Mouse (Mus musculus) left cerebral cortex, postnatal 36 days (tissue): ENCODE measurements around the gene Gpx3. TPM values are rescaled to one million over a fixed set of nuclear protein-coding genes. Genes with fewer than 3 reads are reported as not detected.
A peak's percentile ranks its signal among the peaks of the same experiment; 100 is the strongest.
"Not testable (repeated sequence)": the region's sequence is repeated elsewhere in the genome, so short reads cannot be mapped to it uniquely, and the experiment has no call there.

Experiments
- DNase-seq, 2 experiments: peaks; one replicate each; pipeline ENCODE4 v3.0.0; 2021 to 2022; ENCODE audit warnings: low spot score in 2 of 2, mixed read lengths in 1 of 2
- intact Hi-C: fragments of 180-260 bp; cut with DNase I; formaldehyde crosslinking; loops from one replicate; pipeline ENCODE4 v1.15.1; 2025
- total RNA-seq, 2 experiments: library from RNA; stranded (reverse); gene quantifications; 2 replicates each; pipeline ENCODE4 v1.2.3; 2021

Gene Gpx3
- 1 to 10 TPM; 7.9 to 8.9 TPM for total RNA-seq

GRCm38 (mm10) chr11:54902333-54903323 is at the start of gene Gpx3:
Gpx3 (plus strand) TSS chr11:54902453.
- intact Hi-C loops, result no loop called here
- DNase-seq, result peak; percentile 40 to 49

GRCm38 (mm10) chr11:54858880-54859279 is 43.4 kb upstream of the Gpx3 start:
- DNase-seq, intact Hi-C loops: not testable (repeated sequence)

DNA sequence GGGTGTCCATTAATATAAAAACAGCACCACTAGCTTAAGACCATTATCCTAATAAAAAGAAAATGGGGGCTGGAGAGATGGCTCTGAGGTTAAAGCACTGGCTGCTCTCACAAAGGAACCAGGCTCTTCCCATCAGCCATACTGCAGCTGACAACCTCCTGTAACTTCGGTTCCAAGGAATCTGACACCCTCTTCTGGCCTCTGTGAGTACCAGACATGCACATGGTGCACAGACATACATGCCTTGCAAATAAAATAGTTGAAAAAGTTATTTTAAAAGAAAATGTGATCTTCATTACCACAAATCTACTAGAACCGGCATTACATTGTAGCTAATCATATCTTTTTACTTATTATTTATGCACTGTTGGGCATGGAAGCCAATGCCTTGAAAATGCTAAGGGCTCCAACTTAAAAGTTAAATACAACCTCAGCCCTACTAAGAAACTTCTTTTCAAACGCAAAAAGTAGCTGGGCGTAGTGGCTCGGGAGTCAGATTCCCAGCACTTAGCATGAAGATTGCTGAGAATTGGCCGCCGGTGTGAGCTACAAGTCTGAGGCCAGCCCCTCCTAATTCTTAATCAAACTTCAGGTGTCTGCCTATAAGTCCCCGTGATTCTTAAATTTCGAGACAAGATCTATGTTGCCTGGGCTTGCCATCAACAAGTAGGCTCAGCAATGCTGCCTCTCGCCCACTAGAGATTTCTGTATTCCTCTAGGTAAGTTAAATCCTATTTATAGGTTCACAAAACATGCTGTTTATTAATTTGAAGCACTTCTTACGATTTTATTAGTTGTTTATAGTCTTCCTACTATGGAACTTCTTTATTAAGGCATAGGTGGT is 42.7 kb upstream of the Gpx3 start:
- intact Hi-C loops, result loop anchor here (2.0 to 10.0 kb wide), 2 partner anchors 73 to 555 kb away; partner anchors contain the start of genes Acsl6 and Cdc42se2
- no peak for DNase-seq

GRCm38 (mm10) chr11:54860256-54861038 is 41.8 kb upstream of the Gpx3 start, which contains the start of gene Lyrm7:
Lyrm7 (minus strand) TSS chr11:54860916.
- intact Hi-C loops, result loop anchor here (2.0 to 10.0 kb wide), 2 partner anchors 74 to 556 kb away; partner anchors contain the start of genes Acsl6 and Cdc42se2
- DNase-seq, result peak; percentile 96 to 97

GRCm38 (mm10) chr11:54861471-54862420 is 40.5 kb upstream of the Gpx3 start:
- intact Hi-C loops, result loop anchor here (2.0 to 10.0 kb wide), 2 partner anchors 75 to 557 kb away; partner anchors contain the start of genes Acsl6 and Cdc42se2

GRCm38 (mm10) chr11:54862621-54863520 is 39.4 kb upstream of the Gpx3 start:
- peak; percentile 52 to 59 for DNase-seq
- intact Hi-C loops, result loop anchor here (1.0 to 10.0 kb wide), 2 partner anchors 160 to 558 kb away; partner anchors contain the start of gene Acsl6

More at GRCm38 (mm10) chr11:54861471-54862420, 40.5 kb upstream of the Gpx3 start:
- DNase-seq, result no peak

DNA sequence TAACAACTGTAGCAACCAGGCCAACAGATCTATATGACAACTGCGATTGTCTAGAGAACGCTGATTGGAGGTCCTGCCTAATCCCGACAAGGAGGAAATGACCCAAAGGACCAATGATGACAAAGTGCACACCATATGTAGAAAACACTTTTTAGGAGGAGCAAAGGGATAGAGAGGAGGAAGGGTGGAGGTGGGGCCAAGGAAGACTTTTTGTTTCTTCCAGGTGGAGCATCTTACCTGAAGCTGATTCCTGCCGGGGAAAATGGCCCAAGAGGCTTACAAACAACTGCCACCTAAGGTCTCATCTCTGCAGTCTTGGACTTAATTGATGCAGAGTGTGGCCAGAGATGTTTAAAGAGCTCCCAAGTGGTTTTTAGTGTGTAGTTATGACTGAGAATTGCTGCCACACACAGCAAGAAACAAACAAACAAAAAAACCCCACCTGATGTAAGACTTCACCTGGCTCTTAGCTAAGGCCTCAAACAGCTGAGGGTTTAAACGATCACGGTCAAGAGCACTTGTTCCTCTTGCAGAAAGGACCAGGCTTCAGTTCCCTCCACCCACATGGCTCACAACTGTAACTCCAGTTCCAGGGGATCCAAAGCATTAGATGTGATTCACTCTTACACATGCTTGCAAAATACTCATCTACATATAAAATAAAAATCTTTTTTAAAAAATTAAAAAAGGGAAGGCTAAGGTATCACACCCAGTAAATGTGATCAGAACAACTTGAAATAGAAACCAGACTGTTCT is 36.7 kb upstream of the Gpx3 start:
- intact Hi-C loops, result loop anchor here (10.0 kb wide), 1 partner anchor 561 kb away; the partner anchor contains the start of gene Acsl6
- no peak for DNase-seq

DNA sequence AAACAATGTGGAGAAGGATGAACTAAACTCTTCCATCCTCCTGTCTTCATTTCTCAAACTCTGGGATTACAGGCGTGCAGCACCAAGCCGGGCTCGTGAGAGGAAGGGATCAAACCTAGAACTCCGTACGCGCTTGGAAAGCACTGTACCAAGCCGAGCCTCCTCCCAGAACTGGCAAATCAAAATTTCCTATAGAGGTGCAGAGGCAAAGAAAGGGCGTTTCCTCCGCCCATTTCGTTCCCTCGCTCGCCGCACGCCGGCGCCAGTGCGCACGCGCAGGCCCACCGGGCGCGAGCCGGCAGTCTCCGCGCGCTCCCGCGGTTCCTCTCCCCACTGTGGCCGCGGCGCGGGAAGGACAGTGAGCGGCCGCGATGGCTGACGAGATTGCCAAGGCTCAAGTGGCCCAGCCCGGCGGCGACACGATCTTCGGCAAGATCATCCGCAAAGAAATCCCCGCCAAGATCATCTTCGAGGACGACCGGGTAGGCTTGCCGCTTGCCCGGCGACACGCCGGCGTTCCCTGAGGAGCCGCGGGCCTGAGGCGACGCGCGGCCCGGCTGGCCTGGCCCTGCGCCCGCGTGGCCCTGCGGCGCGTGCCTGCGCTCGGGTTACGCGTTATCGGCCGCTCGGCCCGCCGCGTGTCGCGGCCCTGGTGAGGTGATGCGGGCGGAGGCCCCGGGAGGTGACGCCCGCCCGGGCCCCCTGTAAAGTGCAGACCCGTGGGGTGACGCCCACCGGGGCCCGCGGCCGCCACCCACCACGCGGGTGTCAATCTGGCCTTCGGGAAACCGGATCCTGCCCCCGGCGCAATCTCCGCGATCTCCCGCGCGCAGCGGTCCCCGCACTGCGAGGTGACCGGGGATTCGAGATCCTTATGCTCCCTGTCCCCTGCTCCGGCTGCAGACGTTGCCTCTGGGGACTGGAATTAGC is 35.9 kb upstream of the Gpx3 start, which contains the start of gene Hint1:
TSS of gene Hint1 (plus strand) at position 265 of the 930 bp plus-strand sequence.
- DNase-seq, result peak; percentile 93 to 96
- intact Hi-C loops, result loop anchor here (10.0 kb wide), 1 partner anchor 562 kb away; the partner anchor contains the start of gene Acsl6

DNA sequence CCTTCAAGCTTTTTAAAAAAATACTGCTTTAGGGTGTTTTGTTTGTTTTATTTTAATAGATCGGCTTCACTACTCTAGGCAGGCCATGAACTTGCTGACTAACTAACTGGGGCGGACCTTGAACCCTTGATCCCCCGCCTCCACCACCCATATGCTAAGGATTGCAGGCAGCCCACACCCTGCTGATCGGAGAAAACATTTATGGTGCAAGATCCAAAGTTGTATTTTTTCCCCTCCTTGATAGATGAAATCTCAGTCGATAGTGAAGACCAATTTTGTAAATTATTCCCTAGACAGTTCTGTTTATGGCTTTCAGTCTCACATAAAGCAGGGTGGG is 35.2 kb upstream of the Gpx3 start:
- intact Hi-C loops, result loop anchor here (10.0 kb wide), 1 partner anchor 562 kb away; the partner anchor contains the start of gene Acsl6
- DNase-seq, result no peak

GRCm38 (mm10) chr11:54867903-54868434 is 34.3 kb upstream of the Gpx3 start:
- DNase-seq, result no peak
- intact Hi-C loops, result loop anchor here (10.0 kb wide), 1 partner anchor 563 kb away; the partner anchor contains the start of gene Acsl6

GRCm38 (mm10) chr11:54868445-54868844 is 33.8 kb upstream of the Gpx3 start:
- no peak for DNase-seq
- intact Hi-C loops, result loop anchor here (10.0 kb wide), 1 partner anchor 564 kb away; the partner anchor contains the start of gene Acsl6

DNA sequence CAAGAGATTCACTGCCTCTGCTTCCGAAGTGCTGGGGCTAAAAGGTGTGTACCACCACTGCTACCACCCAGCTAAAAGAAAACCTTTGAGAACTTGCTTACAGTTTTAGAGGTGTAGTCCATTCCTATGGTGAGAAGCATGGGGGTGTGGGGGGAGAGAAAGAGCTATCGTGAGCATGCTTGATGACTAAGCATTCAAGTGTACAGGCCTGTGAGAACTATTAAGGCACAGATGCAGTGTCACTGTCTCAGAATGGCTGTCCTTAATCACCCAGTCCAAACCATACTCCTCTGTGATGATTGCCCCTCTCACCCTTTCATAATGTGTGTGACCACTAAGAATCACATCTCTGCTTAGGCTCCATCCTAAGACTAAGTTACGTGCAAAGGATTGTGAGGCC is 32.9 kb upstream of the Gpx3 start:
- intact Hi-C loops, result loop anchor here (10.0 kb wide), 1 partner anchor 565 kb away; the partner anchor contains the start of gene Acsl6
- DNase-seq, result no peak

GRCm38 (mm10) chr11:54871831-54872537 is 30.3 kb upstream of the Gpx3 start:
- no peak for DNase-seq
- intact Hi-C loops, result no loop called here

- intact Hi-C loops, result no loop called here
- DNase-seq, result no peak
Observed at GRCm38 (mm10) chr11:54876031-54876430, 26.2 kb upstream of the Gpx3 start.
